Mouse (Mus musculus): ENCODE measurements around the gene Gcnt1. TPM values are rescaled to one million over a fixed set of nuclear protein-coding genes. Genes with fewer than 3 reads are reported as not detected.

Gcnt1 gene
- polyA plus RNA-seq, 1 experiment from 2014 or later = 4.8 TPM

DNA sequence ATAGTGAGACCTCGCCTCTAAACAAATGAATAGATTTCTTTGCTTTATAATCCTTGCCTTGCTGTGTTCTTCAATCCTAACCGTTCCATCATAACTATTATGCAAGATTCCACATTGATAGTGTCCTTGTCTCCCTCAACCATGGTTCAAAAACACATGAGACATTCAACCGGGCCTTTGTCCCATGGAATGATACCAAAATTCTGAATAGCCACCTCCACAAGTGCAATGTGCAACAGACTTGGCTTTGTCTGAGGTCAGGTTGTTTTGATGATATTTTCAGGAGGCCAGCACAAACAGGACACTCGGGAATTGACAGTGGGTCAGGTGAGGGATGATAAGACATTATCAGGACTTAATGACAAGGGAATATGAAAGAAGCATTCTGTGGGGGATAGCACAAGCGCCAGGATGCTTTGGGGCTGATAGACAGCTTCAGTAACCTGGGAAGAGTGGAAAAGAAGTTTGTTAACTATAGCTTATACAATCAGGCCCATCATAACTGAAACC, 59.9 kb downstream of the Gcnt1 start:
- ATAC-seq (replicated peaks; ENCODE audit: low FRiP score, low TSS enrichment, low read depth) (no peak), DNase-seq (ENCODE audit: low spot score) (no peak)
- WGBS = 90% methylated on average over 5 of the region's 5 CpGs
- H3K36me3 ChIP-seq (ENCODE audit: control insufficient read depth, insufficient read depth, low read length) = no peaks in the 10 kb centered on the region
- no peaks in the 10 kb centered on the region for H3K27me3 ChIP-seq (replicated peaks; ENCODE audit: control insufficient read depth, insufficient read depth, low read length)
- no peak overlapping the region for H3K9ac ChIP-seq (ENCODE audit: low read length)
- no peak overlapping the region for H3K27ac ChIP-seq (ENCODE audit: low read depth)
- H3K4me1 ChIP-seq (replicated peaks; ENCODE audit: control insufficient read depth, insufficient read depth, low read length) = no peaks in the 10 kb centered on the region
- no peak overlapping the region for H3K4me3 ChIP-seq (ENCODE audit: low read depth, low read length)
- H3K9me3 ChIP-seq (ENCODE audit: control insufficient read depth, low read length) = no peaks in the 10 kb centered on the region
- no peak overlapping the region for H3K4me2 ChIP-seq (ENCODE audit: low read length)

DNA sequence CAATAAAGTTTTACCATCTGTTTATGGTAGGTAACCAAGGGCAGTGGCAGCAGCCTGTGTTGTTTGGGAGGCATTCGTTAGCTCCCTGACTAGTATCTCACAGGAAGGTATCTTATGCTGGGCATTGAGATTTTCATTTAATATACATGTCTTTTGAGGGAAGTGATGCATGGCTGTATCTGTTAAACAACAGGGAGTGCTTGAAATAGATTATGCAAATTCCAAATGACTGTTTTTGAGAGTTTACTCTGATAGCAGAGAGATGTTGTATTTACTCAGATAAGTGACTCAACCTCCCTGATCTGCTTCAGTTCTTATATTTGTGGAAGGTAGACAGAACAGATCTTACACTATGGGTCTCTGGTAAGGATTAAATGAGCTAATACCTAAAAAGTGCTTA, 61.1 kb downstream of the Gcnt1 start:
- Histone ChIP-seq H3K4me3 (ENCODE audit: low read depth, low read length) (no peak overlapping the region), H3K36me3 (ENCODE audit: control insufficient read depth, insufficient read depth, low read length) (no peaks in the 10 kb centered on the region), H3K27ac (ENCODE audit: low read depth) (no peak overlapping the region), H3K27me3 (replicated peaks; ENCODE audit: control insufficient read depth, insufficient read depth, low read length) (no peaks in the 10 kb centered on the region), H3K9me3 (ENCODE audit: control insufficient read depth, low read length) (no peaks in the 10 kb centered on the region), H3K4me2 (ENCODE audit: low read length) (no peak overlapping the region), H3K4me1 (replicated peaks; ENCODE audit: control insufficient read depth, insufficient read depth, low read length) (no peaks in the 10 kb centered on the region), H3K9ac (ENCODE audit: low read length) (no peak overlapping the region)
- WGBS = 59% methylated on average over 1 of the region's 1 CpGs
- ATAC-seq (replicated peaks; ENCODE audit: low FRiP score, low TSS enrichment, low read depth) (no peak), DNase-seq (ENCODE audit: low spot score) (no peak)

DNA sequence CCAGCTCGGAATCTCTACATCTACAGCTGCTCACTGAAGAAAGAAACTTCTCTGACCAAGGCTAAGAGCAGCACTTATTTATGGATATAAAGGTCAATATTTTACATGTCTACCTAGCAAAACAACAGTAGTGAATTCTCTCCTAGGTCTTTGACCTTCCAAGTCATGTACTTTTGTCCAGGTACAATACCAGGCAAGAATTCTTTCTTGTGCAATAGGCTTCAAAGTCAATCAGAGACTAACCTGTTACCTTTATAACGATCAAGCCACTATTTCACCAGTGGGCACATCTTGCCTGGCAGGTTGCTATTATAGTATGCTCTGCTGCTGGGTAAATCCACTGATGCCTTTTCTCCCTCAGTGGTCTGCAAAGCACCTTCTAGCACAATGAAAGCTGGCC, 61.6 kb downstream of the Gcnt1 start:
- 86% methylated on average over 2 of the region's 2 CpGs for WGBS
- no peak for ATAC-seq (replicated peaks; ENCODE audit: low FRiP score, low TSS enrichment, low read depth)

DNA sequence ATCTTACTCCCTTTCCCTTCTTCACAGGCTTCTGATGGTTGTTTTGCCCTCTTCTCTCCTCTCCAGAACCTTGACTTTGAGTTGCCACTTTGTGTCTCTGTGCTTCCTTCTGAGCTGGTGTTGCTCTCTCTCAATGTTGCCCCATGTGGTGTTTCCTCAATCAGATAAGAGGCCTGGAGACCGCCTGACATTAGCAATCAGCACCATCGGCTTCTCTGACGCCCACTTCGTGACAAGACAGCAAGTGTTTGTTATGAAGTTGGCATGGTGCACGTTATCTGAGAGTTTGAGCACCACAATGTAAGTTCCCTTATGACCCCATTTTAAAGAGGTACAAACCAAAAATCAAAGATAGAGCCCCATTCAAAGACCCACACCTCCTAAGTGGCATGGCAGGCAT, 76.6 kb downstream of the Gcnt1 start:
- Histone ChIP-seq H3K27ac (ENCODE audit: low read depth) (no peak overlapping the region), H3K9ac (ENCODE audit: low read length) (no peak overlapping the region), H3K4me2 (ENCODE audit: low read length) (no peak overlapping the region), H3K9me3 (ENCODE audit: control insufficient read depth, low read length) (no peaks in the 10 kb centered on the region), H3K36me3 (ENCODE audit: control insufficient read depth, insufficient read depth, low read length) (no peaks in the 10 kb centered on the region), H3K4me1 (replicated peaks; ENCODE audit: control insufficient read depth, insufficient read depth, low read length) (no peaks in the 10 kb centered on the region), H3K4me3 (ENCODE audit: low read depth, low read length) (no peak overlapping the region), H3K27me3 (replicated peaks; ENCODE audit: control insufficient read depth, insufficient read depth, low read length) (no peaks in the 10 kb centered on the region)
- no peak for ATAC-seq (replicated peaks; ENCODE audit: low FRiP score, low TSS enrichment, low read depth)
- no peak for DNase-seq (ENCODE audit: low spot score)
- WGBS = 83% methylated on average over 5 of the region's 5 CpGs

More for the DNA sequence above, 61.6 kb downstream of the Gcnt1 start:
- Histone ChIP-seq H3K27me3 (replicated peaks; ENCODE audit: control insufficient read depth, insufficient read depth, low read length) (no peaks in the 10 kb centered on the region), H3K9ac (ENCODE audit: low read length) (no peak overlapping the region), H3K4me3 (ENCODE audit: low read depth, low read length) (no peak overlapping the region), H3K4me1 (replicated peaks; ENCODE audit: control insufficient read depth, insufficient read depth, low read length) (no peaks in the 10 kb centered on the region), H3K9me3 (ENCODE audit: control insufficient read depth, low read length) (no peaks in the 10 kb centered on the region), H3K36me3 (ENCODE audit: control insufficient read depth, insufficient read depth, low read length) (no peaks in the 10 kb centered on the region), H3K4me2 (ENCODE audit: low read length) (no peak overlapping the region), H3K27ac (ENCODE audit: low read depth) (no peak overlapping the region)
- DNase-seq (ENCODE audit: low spot score) = no peak

DNA sequence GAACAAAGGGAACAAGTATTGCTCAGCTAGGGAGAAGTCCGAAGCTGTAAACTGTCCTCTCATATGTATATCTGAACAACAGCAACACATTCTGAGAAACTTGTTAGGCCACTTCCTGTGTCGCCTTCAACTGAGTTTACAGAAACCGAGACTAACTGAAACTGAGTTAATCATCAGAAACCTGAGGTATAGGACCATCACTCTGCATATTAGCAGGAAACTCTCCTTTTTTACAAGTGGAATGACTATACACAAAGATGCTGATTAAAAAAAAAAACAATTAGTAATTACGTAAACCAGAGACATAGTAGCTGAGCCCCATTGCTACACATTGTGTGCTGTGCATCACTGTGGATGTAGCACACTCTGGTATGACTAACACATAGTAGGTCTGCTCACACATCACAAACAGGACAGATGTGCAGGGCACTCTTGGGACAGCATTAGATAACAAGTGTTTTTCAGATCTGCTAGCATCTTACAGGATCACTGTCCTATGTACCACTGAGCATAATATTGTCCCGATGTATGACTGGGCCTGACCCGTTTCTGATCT, 77.4 kb downstream of the Gcnt1 start:
- H3K9me3 ChIP-seq (ENCODE audit: control insufficient read depth, low read length) = no peaks in the 10 kb centered on the region
- no peaks in the 10 kb centered on the region for H3K27me3 ChIP-seq (replicated peaks; ENCODE audit: control insufficient read depth, insufficient read depth, low read length)
- no peaks in the 10 kb centered on the region for H3K36me3 ChIP-seq (ENCODE audit: control insufficient read depth, insufficient read depth, low read length)
- no peaks in the 10 kb centered on the region for H3K4me1 ChIP-seq (replicated peaks; ENCODE audit: control insufficient read depth, insufficient read depth, low read length)
- ATAC-seq (replicated peaks; ENCODE audit: low FRiP score, low TSS enrichment, low read depth) (no peak), DNase-seq (ENCODE audit: low spot score) (no peak)
- no peak overlapping the region for H3K27ac ChIP-seq (ENCODE audit: low read depth)
- 80% methylated on average over 6 of the region's 6 CpGs for WGBS
- H3K4me3 ChIP-seq (ENCODE audit: low read depth, low read length) = no peak overlapping the region
- no peak overlapping the region for H3K4me2 ChIP-seq (ENCODE audit: low read length)
- H3K9ac ChIP-seq (ENCODE audit: low read length) = no peak overlapping the region

DNA sequence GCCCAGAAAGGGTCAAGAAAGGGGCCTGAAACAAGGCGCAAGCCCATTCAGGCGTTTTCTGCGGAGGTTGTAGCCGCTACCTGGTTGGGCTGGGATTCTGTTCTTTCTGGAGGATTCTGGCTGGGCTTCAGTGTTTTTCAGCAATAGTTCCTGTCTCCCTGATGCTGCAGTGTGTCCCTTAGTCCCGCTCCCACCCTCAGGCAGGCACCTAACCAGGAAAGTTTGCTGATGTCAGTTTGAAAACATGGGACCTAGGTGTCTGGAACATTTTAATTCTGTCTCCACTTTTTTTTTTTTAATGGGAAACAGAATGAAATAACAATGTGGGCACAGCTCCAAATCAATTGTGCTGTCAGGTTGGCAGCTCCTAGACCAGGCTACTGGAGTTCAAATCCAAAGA, 78.5 kb downstream of the Gcnt1 start:
- ATAC-seq (replicated peaks; ENCODE audit: low FRiP score, low TSS enrichment, low read depth) (no peak), DNase-seq (ENCODE audit: low spot score) (no peak)
- no peak overlapping the region for H3K9ac ChIP-seq (ENCODE audit: low read length)
- H3K27ac ChIP-seq (ENCODE audit: low read depth) = no peak overlapping the region
- H3K4me2 ChIP-seq (ENCODE audit: low read length) = no peak overlapping the region
- H3K4me1 ChIP-seq (replicated peaks; ENCODE audit: control insufficient read depth, insufficient read depth, low read length) = no peaks in the 10 kb centered on the region
- no peaks in the 10 kb centered on the region for H3K36me3 ChIP-seq (ENCODE audit: control insufficient read depth, insufficient read depth, low read length)
- H3K9me3 ChIP-seq (ENCODE audit: control insufficient read depth, low read length) = no peaks in the 10 kb centered on the region
- H3K4me3 ChIP-seq (ENCODE audit: low read depth, low read length) = no peak overlapping the region
- WGBS = 87% methylated on average over 5 of the region's 5 CpGs
- no peaks in the 10 kb centered on the region for H3K27me3 ChIP-seq (replicated peaks; ENCODE audit: control insufficient read depth, insufficient read depth, low read length)

DNA sequence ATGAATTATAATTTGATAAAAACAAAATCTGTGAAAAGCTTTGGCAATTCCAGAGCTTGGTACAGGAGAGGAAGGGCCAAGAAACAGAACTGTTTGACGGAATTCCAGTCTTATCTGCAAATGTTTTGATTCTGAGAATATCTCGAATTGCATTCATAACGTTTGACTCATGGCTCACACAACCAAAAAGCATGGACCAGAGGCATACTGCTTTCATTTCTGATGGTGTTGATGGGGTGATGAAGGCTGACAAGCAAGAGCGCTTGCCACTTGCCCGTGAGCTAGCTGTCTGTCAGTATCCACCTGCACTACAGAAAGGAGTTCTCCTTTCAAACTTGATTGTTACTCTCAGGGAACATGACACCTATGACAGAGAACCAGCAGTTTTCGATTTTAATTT, 83.1 kb downstream of the Gcnt1 start:
- no peak for ATAC-seq (replicated peaks; ENCODE audit: low FRiP score, low TSS enrichment, low read depth)
- no peaks in the 10 kb centered on the region for H3K4me1 ChIP-seq (replicated peaks; ENCODE audit: control insufficient read depth, insufficient read depth, low read length)
- H3K27me3 ChIP-seq (replicated peaks; ENCODE audit: control insufficient read depth, insufficient read depth, low read length) = no peaks in the 10 kb centered on the region
- H3K9me3 ChIP-seq (ENCODE audit: control insufficient read depth, low read length) = no peaks in the 10 kb centered on the region
- H3K4me3 ChIP-seq (ENCODE audit: low read depth, low read length) = no peak overlapping the region
- no peak for DNase-seq (ENCODE audit: low spot score)
- no peaks in the 10 kb centered on the region for H3K36me3 ChIP-seq (ENCODE audit: control insufficient read depth, insufficient read depth, low read length)
- no peak overlapping the region for H3K27ac ChIP-seq (ENCODE audit: low read depth)
- H3K4me2 ChIP-seq (ENCODE audit: low read length) = no peak overlapping the region
- WGBS = 64% methylated on average over 6 of the region's 6 CpGs
- no peak overlapping the region for H3K9ac ChIP-seq (ENCODE audit: low read length)

DNA sequence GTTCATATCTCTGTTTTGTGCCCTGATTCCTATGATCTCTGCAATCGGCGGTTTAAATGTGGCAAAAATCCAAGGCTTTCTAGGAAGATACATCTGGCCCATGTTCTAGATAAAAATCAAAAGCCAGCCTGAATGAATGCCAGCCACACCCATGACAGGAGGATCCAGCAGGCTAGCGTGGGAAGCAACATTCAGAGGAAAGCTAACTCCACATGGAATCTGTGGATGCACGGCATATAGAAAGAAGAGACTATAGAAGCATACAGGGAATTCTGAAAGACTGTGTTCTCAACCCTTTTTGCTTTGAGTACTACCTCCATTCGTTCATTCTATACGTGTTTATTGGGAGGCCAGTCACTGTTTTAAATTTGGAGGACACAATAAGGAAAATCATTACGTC, 86.6 kb downstream of the Gcnt1 start:
- Histone ChIP-seq H3K9ac (ENCODE audit: low read length) (no peak overlapping the region), H3K27ac (ENCODE audit: low read depth) (no peak overlapping the region), H3K4me2 (ENCODE audit: low read length) (no peak overlapping the region), H3K36me3 (ENCODE audit: control insufficient read depth, insufficient read depth, low read length) (no peaks in the 10 kb centered on the region), H3K27me3 (replicated peaks; ENCODE audit: control insufficient read depth, insufficient read depth, low read length) (no peaks in the 10 kb centered on the region), H3K9me3 (ENCODE audit: control insufficient read depth, low read length) (no peaks in the 10 kb centered on the region), H3K4me1 (replicated peaks; ENCODE audit: control insufficient read depth, insufficient read depth, low read length) (no peaks in the 10 kb centered on the region), H3K4me3 (ENCODE audit: low read depth, low read length) (no peak overlapping the region)
- 89% methylated on average over 7 of the region's 7 CpGs for WGBS
- DNase-seq (ENCODE audit: low spot score) (no peak), ATAC-seq (replicated peaks; ENCODE audit: low FRiP score, low TSS enrichment, low read depth) (no peak)

DNA sequence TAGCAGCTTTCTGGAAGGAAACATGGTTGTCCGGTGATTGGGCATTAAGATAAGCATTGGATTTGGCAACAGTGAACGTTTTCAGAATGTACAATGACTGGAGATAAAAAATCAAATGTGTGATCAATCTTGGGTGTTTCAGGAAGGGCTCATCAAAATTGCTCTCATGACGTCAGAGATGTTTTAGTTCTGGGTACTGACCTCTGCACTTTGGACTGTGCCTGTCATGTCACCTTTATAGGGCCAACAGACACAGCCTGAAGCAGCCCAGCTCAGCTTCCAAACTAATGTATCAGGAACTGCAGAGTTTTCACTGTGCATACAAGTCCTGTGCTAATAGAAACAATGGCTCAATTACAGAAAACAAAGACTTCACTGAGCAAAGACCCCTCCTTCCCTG, 89.3 kb downstream of the Gcnt1 start:
- no peaks in the 10 kb centered on the region for H3K9me3 ChIP-seq (ENCODE audit: control insufficient read depth, low read length)
- no peak for ATAC-seq (replicated peaks; ENCODE audit: low FRiP score, low TSS enrichment, low read depth)

More for the DNA sequence above, 89.3 kb downstream of the Gcnt1 start:
- WGBS = 56% methylated on average over 3 of the region's 3 CpGs
- Histone ChIP-seq H3K9ac (ENCODE audit: low read length) (no peak overlapping the region), H3K4me2 (ENCODE audit: low read length) (no peak overlapping the region), H3K36me3 (ENCODE audit: control insufficient read depth, insufficient read depth, low read length) (no peaks in the 10 kb centered on the region), H3K4me1 (replicated peaks; ENCODE audit: control insufficient read depth, insufficient read depth, low read length) (no peaks in the 10 kb centered on the region), H3K27me3 (replicated peaks; ENCODE audit: control insufficient read depth, insufficient read depth, low read length) (no peaks in the 10 kb centered on the region), H3K4me3 (ENCODE audit: low read depth, low read length) (no peak overlapping the region), H3K27ac (ENCODE audit: low read depth) (no peak overlapping the region)
- DNase-seq (ENCODE audit: low spot score) = no peak
